Mouse (Mus musculus) thymus, adult 2 months (tissue): ENCODE results near the gene Gan. TPM values are rescaled to one million over a fixed set of nuclear protein-coding genes. Genes with fewer than 3 reads are reported as not detected.

Experiments used
- DNase-seq: peaks from one replicate; pipeline ENCODE4 v3.0.0; 2021
- H3K27ac ChIP-seq: fragments of 200-500 bp; 2 replicates; pipeline ENCODE4 v1.5.1; 2012; ENCODE audit warnings: low read length, control low read depth; ENCODE audit not compliant: control insufficient read depth, insufficient read depth
- H3K27me3 ChIP-seq: fragments of 200-500 bp; 2 replicates; pipeline ENCODE4 v1.6.1; 2012; ENCODE audit warnings: mild to moderate bottlenecking, low read length, moderate library complexity, mixed read lengths; ENCODE audit not compliant: control insufficient read depth, insufficient read depth
- H3K36me3 ChIP-seq: fragments of 200-500 bp; 2 replicates; pipeline ENCODE4 v1.6.1; 2012; ENCODE audit warnings: mild to moderate bottlenecking, low read length, moderate library complexity; ENCODE audit not compliant: control insufficient read depth, insufficient read depth
- H3K4me1 ChIP-seq: fragments of 200-500 bp; replicated peaks from 2 replicates; pipeline ENCODE4 v1.6.1; 2012; ENCODE audit warnings: low read length; ENCODE audit not compliant: control insufficient read depth, insufficient read depth
- H3K4me3 ChIP-seq: fragments of 200-500 bp; 2 replicates; pipeline ENCODE4 v1.5.1; 2012; ENCODE audit warnings: mild to moderate bottlenecking, low read length, control low read depth, moderate library complexity; ENCODE audit not compliant: control insufficient read depth, insufficient read depth
- CTCF ChIP-seq: fragments of 200-500 bp; IDR thresholded peaks from 2 replicates; pipeline ENCODE4 v1.5.1; 2012; ENCODE audit warnings: mild to moderate bottlenecking, control low read depth, low read length, moderate library complexity, borderline replicate concordance; ENCODE audit not compliant: control insufficient read depth, poor library complexity, insufficient read depth; ENCODE audit errors: extremely low read depth
- POLR2A ChIP-seq: fragments of 200-500 bp; IDR thresholded peaks from 2 replicates; pipeline ENCODE4 v1.6.1; 2012; ENCODE audit warnings: mild to moderate bottlenecking, low read length, control low read depth, moderate library complexity; ENCODE audit not compliant: control insufficient read depth, poor library complexity, insufficient read depth; ENCODE audit errors: extremely low read depth
- WGBS: fragments of 180-500 bp; shearing (Covaris S2); methylation state at CpG from one replicate; pipeline ENCODE4 v1.1.7; 2018; 5-methylcytosine and 5-hydroxymethylcytosine counted together
- polyA plus RNA-seq: library from polyadenylated mRNA; depleted of rRNA; stranded (reverse); fragments of >200 nt; gene quantifications from 2 replicates; pipeline ENCODE4 v1.2.3, GENCODE M21; 2012

Gan gene
- polyA plus RNA-seq, 1 experiment = 6.3 TPM

DNA sequence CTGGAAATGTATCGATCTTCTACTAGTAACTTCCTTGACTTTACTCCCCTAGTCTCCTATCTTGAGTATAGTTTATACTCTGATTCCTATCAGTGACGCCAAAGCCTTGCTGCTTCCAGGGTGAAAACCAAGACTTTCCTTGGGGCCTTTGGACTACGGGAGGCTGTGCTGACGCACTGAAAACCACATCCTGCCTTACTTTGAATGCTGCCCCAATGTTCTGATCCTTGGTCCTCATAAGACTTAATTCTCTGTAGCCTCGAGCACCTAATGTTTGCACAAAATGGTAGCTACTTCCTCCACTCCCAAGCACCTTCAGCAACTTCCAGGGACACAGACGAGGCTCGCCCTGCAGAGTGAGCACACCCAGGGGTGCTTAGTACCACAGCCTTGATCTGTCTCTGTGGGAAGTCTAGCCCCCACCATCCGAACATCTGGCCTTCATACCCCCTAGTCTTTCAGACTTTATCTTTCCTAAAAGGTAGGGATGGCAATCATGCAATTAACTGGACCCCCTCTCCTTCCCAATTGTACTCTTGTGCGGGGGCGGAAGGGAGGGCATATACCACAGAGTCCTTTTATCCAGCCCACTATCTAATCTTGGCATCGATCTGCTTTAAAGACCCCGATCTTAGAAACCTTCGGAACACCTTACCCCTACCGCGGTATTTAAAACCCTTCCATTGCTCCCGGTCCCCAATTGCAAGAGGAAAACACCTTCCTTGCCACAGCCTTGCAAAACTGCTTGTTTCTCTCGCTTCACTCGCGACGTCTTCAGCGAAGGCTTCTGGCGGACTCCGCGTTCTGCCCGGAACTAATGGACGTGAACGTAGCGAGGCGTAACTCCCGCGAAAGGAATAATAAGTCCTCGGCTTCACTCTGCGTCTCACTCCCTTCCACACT lies 818 bp upstream of the Gan start:
- H3K4me1 ChIP-seq = peaks cover 15% of the 10 kb centered on the region
- H3K4me3 ChIP-seq = peak overlapping the region; percentile 84
- H3K27ac ChIP-seq = peak overlapping the region; percentile 19; the same call in 1 of the 2 replicates
- no peaks in the 10 kb centered on the region for H3K36me3 ChIP-seq
- TF ChIP-seq POLR2A (no peak), CTCF (no peak)
- DNase-seq = peak; percentile 18
- 4% methylated on average over 33 of the region's 33 CpGs for WGBS
- no peaks in the 10 kb centered on the region for H3K27me3 ChIP-seq

DNA sequence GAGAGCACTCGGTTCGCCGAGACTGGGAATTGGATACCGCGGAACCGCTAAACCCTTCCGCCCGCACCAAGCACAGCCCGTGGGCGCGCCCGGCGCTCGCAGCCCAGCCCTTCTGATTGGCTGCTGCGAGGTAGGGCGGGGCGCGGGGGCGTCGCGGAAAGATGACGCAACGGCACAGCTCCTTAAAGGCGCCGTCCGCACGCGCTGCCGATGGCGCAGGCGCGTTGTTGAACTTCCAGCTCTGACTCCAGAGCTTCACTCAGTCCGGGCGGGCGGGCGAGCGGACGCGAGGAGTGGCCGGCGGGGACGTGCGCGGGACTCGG lies 205 bp upstream of the Gan start:
- WGBS = under 1% methylated on average over 45 of the region's 45 CpGs

DNA sequence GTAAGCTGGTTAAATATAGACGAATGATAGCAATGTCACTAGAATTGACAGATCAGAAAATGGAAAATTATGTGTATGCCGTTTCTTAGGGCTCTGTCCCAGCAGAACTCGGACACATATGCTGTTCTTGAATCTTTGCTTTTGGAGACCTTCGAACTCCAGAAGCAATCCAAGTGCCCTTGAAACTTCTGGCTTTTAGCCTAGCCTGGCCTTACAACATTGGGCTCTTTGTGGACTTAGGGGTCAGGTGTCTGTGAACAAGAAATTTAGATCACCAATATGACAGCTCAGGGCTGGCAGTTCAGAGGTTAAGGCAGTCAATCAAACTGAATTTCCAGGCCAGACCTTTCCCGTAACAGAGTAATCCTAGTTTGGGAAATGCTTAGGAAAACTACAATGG lies 1.1 kb downstream of the Gan start:
- TF ChIP-seq POLR2A = no peak
- TF ChIP-seq CTCF = no peak
- Histone ChIP-seq H3K27me3 (no peaks in the 10 kb centered on the region), H3K27ac (no peak overlapping the region), H3K4me3 (no peak overlapping the region), H3K4me1 (peaks cover 15% of the 10 kb centered on the region), H3K36me3 (no peaks in the 10 kb centered on the region)
- DNase-seq = no peak
- 82% methylated on average over 5 of the region's 5 CpGs for WGBS

More for the DNA sequence above, 205 bp upstream of the Gan start:
- Histone ChIP-seq H3K27ac (peak overlapping the region; percentile 19; the same call in 1 of the 2 replicates), H3K27me3 (no peaks in the 10 kb centered on the region), H3K4me3 (peak overlapping the region; percentile 84), H3K4me1 (peaks cover 15% of the 10 kb centered on the region), H3K36me3 (no peaks in the 10 kb centered on the region)
- peak; percentile 95 for DNase-seq
- TF ChIP-seq CTCF = peak; percentile 43; the same call in 1 of the 2 replicates
- TF ChIP-seq POLR2A = peak; percentile 79

DNA sequence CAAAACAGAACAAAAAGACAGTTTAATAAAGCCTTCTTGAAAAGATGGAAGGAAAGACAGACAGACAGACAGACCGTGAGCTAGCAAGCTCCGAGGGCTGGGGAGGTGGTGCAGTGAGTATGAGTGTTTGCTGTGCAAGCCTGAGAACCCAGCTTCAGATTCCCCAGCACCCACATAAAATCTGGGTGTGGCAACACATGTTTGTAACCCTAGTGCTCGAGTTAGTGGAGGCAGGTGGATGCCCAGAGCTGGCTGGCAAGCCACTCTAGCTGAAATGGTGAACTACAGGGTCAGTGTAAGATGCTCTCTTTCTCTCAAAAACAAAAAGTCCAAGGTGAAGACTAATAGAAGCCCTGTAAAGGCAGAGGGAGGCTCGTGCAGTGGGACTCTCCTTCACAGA lies 7.0 kb downstream of the Gan start:
- no peak for TF ChIP-seq CTCF
- TF ChIP-seq POLR2A = no peak
- no peak overlapping the region for H3K27ac ChIP-seq
- peaks cover 7% of the 10 kb centered on the region; the same call in 1 of the 2 replicates for H3K4me1 ChIP-seq
- no peak for DNase-seq
- 89% methylated on average over 4 of the region's 4 CpGs for WGBS
- H3K27me3 ChIP-seq = no peaks in the 10 kb centered on the region
- H3K36me3 ChIP-seq = no peaks in the 10 kb centered on the region
- H3K4me3 ChIP-seq = no peak overlapping the region

DNA sequence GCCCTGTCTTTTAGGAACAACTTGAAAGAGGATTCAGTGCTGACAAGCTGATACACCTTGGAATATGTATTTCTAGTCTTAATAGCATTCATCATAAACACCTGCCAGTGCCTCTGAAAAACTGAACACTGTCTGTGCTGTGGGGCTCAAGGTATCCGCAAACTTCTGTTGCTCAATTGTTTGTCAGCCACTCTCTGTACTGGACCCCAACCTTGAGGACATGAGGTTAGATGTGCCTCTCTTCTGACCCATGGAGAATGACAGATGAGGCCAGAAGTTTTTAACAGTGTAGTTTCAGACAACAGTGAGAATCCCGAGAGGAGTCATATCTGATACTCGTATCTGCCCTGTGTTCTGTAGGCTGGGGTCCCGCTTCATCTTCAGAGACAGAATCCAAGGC lies 7.6 kb downstream of the Gan start:
- no peak for TF ChIP-seq CTCF
- no peak for TF ChIP-seq POLR2A
- 98% methylated on average over 4 of the region's 4 CpGs for WGBS
- no peaks in the 10 kb centered on the region for H3K27me3 ChIP-seq
- DNase-seq = no peak
- no peaks in the 10 kb centered on the region for H3K36me3 ChIP-seq
- no peak overlapping the region for H3K27ac ChIP-seq
- peaks cover 7% of the 10 kb centered on the region; the same call in 1 of the 2 replicates for H3K4me1 ChIP-seq
- H3K4me3 ChIP-seq = no peak overlapping the region

DNA sequence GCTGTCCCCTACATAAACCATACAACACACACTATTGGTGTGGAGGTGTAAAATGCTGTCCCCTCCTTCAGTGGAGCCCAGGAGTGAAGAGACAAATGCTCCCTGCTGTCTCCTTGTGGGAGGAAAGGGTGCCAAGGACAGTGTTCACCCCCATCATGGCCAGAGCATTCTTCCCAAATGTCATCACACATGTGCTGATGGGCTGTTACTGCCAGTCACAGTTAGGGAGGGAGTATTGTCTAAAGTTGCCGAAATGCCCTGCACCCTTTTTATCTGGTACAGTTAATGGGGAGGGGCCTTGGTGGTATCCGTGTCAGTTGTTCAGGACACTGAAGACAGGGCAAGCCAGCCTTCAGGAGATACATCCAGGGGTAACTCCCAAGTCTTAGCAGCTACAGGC lies 8.6 kb downstream of the Gan start:
- H3K4me1 ChIP-seq = peaks cover 3% of the 10 kb centered on the region; the same call in 1 of the 2 replicates
- no peaks in the 10 kb centered on the region for H3K27me3 ChIP-seq
- H3K36me3 ChIP-seq = no peaks in the 10 kb centered on the region
- no peak overlapping the region for H3K4me3 ChIP-seq
- H3K27ac ChIP-seq = no peak overlapping the region
- 93% methylated on average over 2 of the region's 2 CpGs for WGBS
- DNase-seq = no peak
- no peak for TF ChIP-seq CTCF
- TF ChIP-seq POLR2A = no peak
